8 mouse cellular contexts compared by ENCODE assay signal in genomic region chr17:31746198-31747111, GRCm38 (mm10).
DNase-seq lines count a peak whose midpoint lies in the region; ATAC-seq and TF ChIP-seq lines count a peak whose summit lies in the region.

No protein-coding gene starts in this region.

- H3K9me3 ChIP-seq in hindbrain, postnatal 0 days (ENCODE audit: low read length): no peaks in the 10 kb centered on the region
- H3K9me3 ChIP-seq in limb, embryonic 14.5 days (ENCODE audit: control insufficient read depth, low read length): no peaks in the 10 kb centered on the region

- TF ChIP-seq CTCF in gastrocnemius, adult 2 months (IDR thresholded peaks at IDR 0.05): no peak
- no peak for TF ChIP-seq CTCF in hindbrain, postnatal 0 days (IDR thresholded peaks at IDR 0.05; ENCODE audit: low read depth)
- no peak for TF ChIP-seq CTCF in spleen, adult 2 months (IDR thresholded peaks at IDR 0.05; ENCODE audit: extremely low read depth, insufficient read depth, insufficient read length, insufficient replicate concordance)

- DNase-seq in retina, postnatal 1 day: peak; percentile 48
- DNase-seq in retina, embryonic 14.5 days (ENCODE audit: low spot score): no peak
- peak; percentile 62 for DNase-seq in gastrocnemius, adult 2 months
- no peak for DNase-seq in hindbrain, postnatal 0 days (ENCODE audit: low spot score)
- DNase-seq in limb, embryonic 14.5 days (ENCODE audit: low spot score): peak; percentile 57
- DNase-seq in spleen, adult 2 months (ENCODE audit: low read depth in 1 of 2, low spot score in 2 of 2): peak; percentile 47 to 83
- no peak for DNase-seq in thymus, postnatal 14 days
- DNase-seq in thymus, adult 18-20 months: no peak

- H3K4me1 ChIP-seq in hindbrain, postnatal 0 days (ENCODE audit: insufficient read depth, low read length): no peaks in the 10 kb centered on the region; the same call in 1 of the 2 replicates
- H3K4me1 ChIP-seq in limb, embryonic 14.5 days (ENCODE audit: control insufficient read depth, insufficient read depth, low read length): peaks cover 7% of the 10 kb centered on the region
- H3K4me1 ChIP-seq in spleen, adult 2 months (ENCODE audit: control insufficient read depth, insufficient read depth, insufficient read length): peaks cover 24% of the 10 kb centered on the region; the same call in 1 of the 2 replicates

- intact Hi-C loops in gastrocnemius, adult 2 months (cut with DNase I): loop anchor here (5.0 kb wide), 1 partner anchor 44 kb away; no protein-coding TSS in a partner anchor

- H3K4me3 ChIP-seq in gastrocnemius, adult 2 months: peak overlapping the region; percentile 36
- no peak overlapping the region for H3K4me3 ChIP-seq in hindbrain, postnatal 0 days (ENCODE audit: low read length)
- no peak overlapping the region for H3K4me3 ChIP-seq in limb, embryonic 14.5 days (replicated peaks; ENCODE audit: low read length)
- H3K4me3 ChIP-seq in spleen, adult 2 months (ENCODE audit: extremely low read depth, insufficient read depth, insufficient read length): peak overlapping the region; percentile 19

- H3K27me3 ChIP-seq in hindbrain, postnatal 0 days (ENCODE audit: insufficient read depth, low read length): no peaks in the 10 kb centered on the region
- H3K27me3 ChIP-seq in limb, embryonic 14.5 days (ENCODE audit: control insufficient read depth, insufficient read depth, low read length): no peaks in the 10 kb centered on the region
- H3K27me3 ChIP-seq in spleen, adult 2 months (ENCODE audit: control insufficient read depth, insufficient read depth, low read length): no peaks in the 10 kb centered on the region

- H3K9ac ChIP-seq in hindbrain, postnatal 0 days (replicated peaks; ENCODE audit: low read length): no peak overlapping the region
- no peak overlapping the region for H3K9ac ChIP-seq in limb, embryonic 14.5 days (ENCODE audit: low read depth, low read length, severe bottlenecking)

- peak overlapping the region; percentile 75 for H3K27ac ChIP-seq in gastrocnemius, adult 2 months
- H3K27ac ChIP-seq in hindbrain, postnatal 0 days: no peak overlapping the region
- peak overlapping the region; percentile 9; the same call in 1 of the 2 replicates for H3K27ac ChIP-seq in limb, embryonic 14.5 days (replicated peaks; ENCODE audit: low read depth, low read length)
- H3K27ac ChIP-seq in spleen, adult 2 months (ENCODE audit: insufficient read depth, low read length): peak overlapping the region; percentile 72

- 33% methylated on average over 20 of the region's 20 CpGs for WGBS in hindbrain, postnatal 0 days
- WGBS in limb, embryonic 14.5 days: 34% methylated on average over 19 of the region's 20 CpGs
- 22% methylated on average over 20 of the region's 20 CpGs for WGBS in spleen, adult 2 months

- TF ChIP-seq POLR2A in limb, embryonic 14.5 days (IDR thresholded peaks at IDR 0.05; ENCODE audit: borderline replicate concordance, extremely low read depth, insufficient read depth, insufficient read length): no peak
- no peak; the same call in 1 of the 2 replicates for TF ChIP-seq POLR2A in spleen, adult 2 months (IDR thresholded peaks at IDR 0.05; ENCODE audit: low read depth, low read length)

- H3K36me3 ChIP-seq in hindbrain, postnatal 0 days (ENCODE audit: insufficient read depth, low read length): no peaks in the 10 kb centered on the region
- no peaks in the 10 kb centered on the region for H3K36me3 ChIP-seq in limb, embryonic 14.5 days (ENCODE audit: control insufficient read depth, insufficient read depth, low read length)
- H3K36me3 ChIP-seq in spleen, adult 2 months (ENCODE audit: control insufficient read depth, insufficient read depth, low read length): no peaks in the 10 kb centered on the region

- ATAC-seq in hindbrain, postnatal 0 days: 0 out of 2 replicates have a peak, but pooled peaks have one; percentile 29
- peak; percentile 53 for ATAC-seq in limb, embryonic 14.5 days (ENCODE audit: low FRiP score, low read depth)

- H3K4me2 ChIP-seq in hindbrain, postnatal 0 days (ENCODE audit: low read depth, low read length): no peak overlapping the region
- H3K4me2 ChIP-seq in limb, embryonic 14.5 days (replicated peaks; ENCODE audit: low read depth, low read length, severe bottlenecking): no peak overlapping the region

Comparison
In these comparisons a context has a peak if more than half of its experiments do, and no peak if none do; other contexts are left out.
1. DNase-seq: peak in retina, postnatal 1 day (single experiment), gastrocnemius, adult 2 months (single experiment), limb, embryonic 14.5 days (single experiment) and spleen, adult 2 months (2 of 2); none in retina, embryonic 14.5 days (single experiment), hindbrain, postnatal 0 days (single experiment), thymus, postnatal 14 days (single experiment) and thymus, adult 18-20 months (0 of 2).
2. H3K4me3 ChIP-seq: peak in gastrocnemius, adult 2 months (single experiment) and spleen, adult 2 months (single experiment); none in hindbrain, postnatal 0 days (single experiment) and limb, embryonic 14.5 days (single experiment).